Mouse (Mus musculus): ENCODE measurements around the gene Sorl1. TPM values are rescaled to one million over a fixed set of nuclear protein-coding genes. Genes with fewer than 3 reads are reported as not detected.
A peak's percentile ranks its signal among the peaks of the same experiment; 100 is the strongest.
"Not testable (repeated sequence)": the region's sequence is repeated elsewhere in the genome, so short reads cannot be mapped to it uniquely, and the experiment has no call there.

Gene Sorl1
- total RNA-seq, 1 experiment from 2014 or later: 10.0 TPM

GRCm38 (mm10) chr9:42062269-42062668 lies 61.8 kb downstream of the Sorl1 start:
- ATAC-seq (replicated peaks; ENCODE audit: low read depth, poor library complexity, severe bottlenecking): no peak

DNA sequence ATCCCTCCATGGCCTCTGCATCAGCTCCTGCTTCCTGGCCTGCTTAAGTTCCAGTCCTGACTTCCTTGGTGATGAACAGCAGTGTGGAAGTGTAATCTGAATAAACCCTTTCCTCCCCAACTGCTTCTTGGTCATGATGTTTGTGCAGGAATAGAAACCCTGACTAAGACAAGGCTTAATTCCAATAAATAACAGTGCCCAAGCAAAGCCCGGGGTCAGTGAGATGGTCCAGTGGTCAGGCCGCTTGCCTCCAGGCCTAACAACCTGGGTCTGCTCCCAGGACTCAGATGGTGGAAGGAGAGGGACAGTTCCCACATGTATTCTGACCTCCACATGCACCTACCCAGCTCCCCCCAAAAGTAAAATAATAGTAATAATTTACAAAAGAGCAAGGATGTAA lies 65.1 kb downstream of the Sorl1 start:
- ATAC-seq (replicated peaks; ENCODE audit: low read depth, poor library complexity, severe bottlenecking): not testable (repeated sequence)

DNA sequence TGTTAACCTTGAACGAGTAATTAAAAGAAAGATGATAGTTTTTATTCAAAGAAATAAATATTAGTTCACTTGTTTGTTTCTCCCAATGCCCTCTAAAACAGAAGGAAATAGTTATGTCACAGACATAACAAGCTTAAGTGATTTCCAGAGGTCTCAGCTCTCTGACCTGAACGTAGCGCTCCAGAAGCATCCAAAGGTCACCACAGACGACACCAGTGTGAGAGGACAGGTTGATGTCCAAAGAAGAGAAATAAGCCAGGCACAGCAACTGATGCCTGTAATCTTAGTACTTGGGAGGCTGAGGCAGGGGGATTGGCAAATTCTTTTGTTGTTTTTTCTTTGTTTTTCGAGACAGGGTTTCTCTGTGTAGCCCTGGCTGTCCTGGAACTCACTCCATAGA lies 67.5 kb downstream of the Sorl1 start:
- ATAC-seq (replicated peaks; ENCODE audit: low read depth, poor library complexity, severe bottlenecking): no peak

DNA sequence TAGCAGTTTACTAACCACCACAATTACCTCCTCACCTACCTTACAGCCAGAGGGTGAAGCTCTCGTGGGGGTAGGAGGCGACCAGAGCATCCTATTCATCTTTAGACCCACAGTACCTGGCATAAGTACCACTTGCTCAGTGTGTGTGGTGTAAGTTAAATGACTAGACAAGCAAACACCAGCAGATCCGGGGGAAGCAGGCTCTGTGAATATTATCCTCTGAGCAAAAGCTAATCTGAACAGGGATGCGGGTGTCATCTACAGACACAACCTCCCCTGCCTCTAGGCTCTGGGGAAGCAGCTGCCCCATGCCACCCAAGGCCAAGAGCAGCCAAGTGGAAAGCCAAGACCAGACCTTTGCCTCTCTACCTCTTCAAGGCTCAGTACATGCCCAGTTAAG lies 68.7 kb downstream of the Sorl1 start:
- no peak for ATAC-seq (replicated peaks; ENCODE audit: low read depth, poor library complexity, severe bottlenecking)

- no peak for ATAC-seq (replicated peaks; ENCODE audit: low read depth, poor library complexity, severe bottlenecking)
These were observed 69.5 kb downstream of the Sorl1 start for GRCm38 (mm10) chr9:42054339-42055272.

DNA sequence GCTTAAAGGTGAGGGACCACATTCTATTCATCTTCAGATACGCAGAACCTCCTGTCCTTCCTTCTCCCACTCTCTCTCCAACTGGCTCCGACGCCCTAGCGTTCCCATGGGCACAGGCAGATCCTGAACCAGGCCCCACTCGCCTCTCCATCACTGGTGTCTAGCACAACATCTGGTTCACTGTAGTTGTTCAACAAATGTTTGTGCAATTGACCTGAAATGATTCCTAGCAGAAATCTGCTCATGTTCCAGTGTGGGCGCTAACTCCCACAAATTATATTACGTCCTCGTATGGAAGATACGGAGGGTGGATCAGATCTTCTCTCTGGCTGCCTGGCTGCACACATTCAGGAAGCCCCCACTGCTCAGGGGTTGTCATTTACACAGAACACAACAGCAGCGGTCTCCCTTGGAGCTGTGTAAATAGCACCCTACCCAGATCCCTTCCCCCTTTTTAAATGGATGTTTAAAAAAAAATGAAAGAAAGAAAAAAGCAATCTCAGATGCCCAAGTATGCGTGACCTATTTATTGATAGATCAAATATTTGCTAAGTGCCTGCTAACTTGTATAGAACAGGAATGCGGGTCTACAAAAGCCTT lies 70.4 kb downstream of the Sorl1 start:
- ATAC-seq (replicated peaks; ENCODE audit: low read depth, poor library complexity, severe bottlenecking): no peak

GRCm38 (mm10) chr9:42052713-42053356 lies 71.3 kb downstream of the Sorl1 start:
- no peak for ATAC-seq (replicated peaks; ENCODE audit: low read depth, poor library complexity, severe bottlenecking)

GRCm38 (mm10) chr9:42048542-42048941 lies 75.6 kb downstream of the Sorl1 start:
- no peak for ATAC-seq (replicated peaks; ENCODE audit: low read depth, poor library complexity, severe bottlenecking)

DNA sequence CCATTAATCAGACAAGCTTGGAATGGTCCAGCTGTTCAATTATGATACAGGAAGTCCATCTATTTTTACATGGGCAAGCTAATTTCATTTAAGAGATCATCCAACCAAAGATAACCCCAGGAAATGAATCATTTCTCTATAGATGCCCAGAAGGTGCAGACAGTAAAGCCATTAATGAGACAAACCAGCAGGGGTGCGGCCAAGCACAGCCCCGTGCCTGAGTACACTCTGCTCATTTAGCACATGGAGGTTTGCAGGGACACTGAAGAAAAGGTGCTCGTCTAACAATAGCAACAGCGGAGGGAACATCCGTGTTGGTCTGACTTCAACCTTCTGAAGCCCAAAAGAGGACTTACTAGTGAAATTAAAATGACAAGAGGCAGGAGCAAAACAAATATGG lies 76.3 kb downstream of the Sorl1 start:
- ATAC-seq (replicated peaks; ENCODE audit: low read depth, poor library complexity, severe bottlenecking): no peak

DNA sequence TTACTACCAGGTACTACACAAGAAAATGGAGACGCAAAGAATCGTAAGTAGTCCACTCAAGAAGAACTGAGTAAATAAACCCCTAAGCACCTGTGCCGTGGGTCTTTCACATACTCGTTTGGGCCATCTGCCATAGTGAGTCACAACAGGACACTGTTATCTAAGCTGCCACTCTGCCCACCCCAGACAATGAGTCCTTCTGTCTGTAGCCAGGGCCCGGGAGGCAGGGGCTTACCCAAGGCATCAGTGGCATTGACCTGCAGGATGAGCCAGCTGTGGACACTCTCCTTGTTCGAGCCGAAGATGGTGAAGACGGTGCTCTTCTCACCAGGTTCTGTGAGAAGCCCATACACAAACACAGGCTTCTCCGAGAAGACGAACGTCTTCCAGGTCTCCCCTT lies 77.8 kb downstream of the Sorl1 start:
- no peak for ATAC-seq (replicated peaks; ENCODE audit: low read depth, poor library complexity, severe bottlenecking)

DNA sequence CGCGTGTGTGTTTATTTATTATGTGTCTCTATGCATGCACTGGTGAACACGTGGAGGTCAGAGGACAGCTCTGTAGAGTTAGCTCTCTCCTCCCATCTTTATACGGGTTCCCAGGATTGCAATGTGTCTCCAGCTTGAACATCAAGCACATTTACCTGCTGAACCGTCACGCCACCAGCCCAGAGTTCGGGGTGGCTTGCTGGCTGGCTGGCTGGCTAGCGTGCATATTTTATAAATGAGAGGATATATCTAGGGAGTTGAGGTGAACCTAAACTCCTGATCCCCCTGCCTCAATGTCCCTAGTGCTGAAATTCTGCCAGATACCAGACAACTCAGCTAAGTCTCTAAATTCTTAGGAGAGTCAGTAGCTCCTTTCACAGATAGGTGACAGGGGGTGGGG lies 79.4 kb downstream of the Sorl1 start:
- no peak for ATAC-seq (replicated peaks; ENCODE audit: low read depth, poor library complexity, severe bottlenecking)

GRCm38 (mm10) chr9:42043934-42044333 lies 80.2 kb downstream of the Sorl1 start:
- no peak for ATAC-seq (replicated peaks; ENCODE audit: low read depth, poor library complexity, severe bottlenecking)

- peak; percentile 63 for ATAC-seq (replicated peaks; ENCODE audit: low read depth, poor library complexity, severe bottlenecking)
These were observed 84.8 kb downstream of the Sorl1 start for GRCm38 (mm10) chr9:42039000-42039992.

GRCm38 (mm10) chr9:42036885-42037284 lies 87.2 kb downstream of the Sorl1 start:
- no peak for ATAC-seq (replicated peaks; ENCODE audit: low read depth, poor library complexity, severe bottlenecking)

- ATAC-seq (replicated peaks; ENCODE audit: low read depth, poor library complexity, severe bottlenecking): no peak
These were observed 88.1 kb downstream of the Sorl1 start for GRCm38 (mm10) chr9:42035995-42036394.

- ATAC-seq (replicated peaks; ENCODE audit: low read depth, poor library complexity, severe bottlenecking): no peak
These were observed 88.8 kb downstream of the Sorl1 start for GRCm38 (mm10) chr9:42035213-42035765.

GRCm38 (mm10) chr9:42034116-42034520 lies 90.0 kb downstream of the Sorl1 start:
- peak; percentile 53 for ATAC-seq (replicated peaks; ENCODE audit: low read depth, poor library complexity, severe bottlenecking)

DNA sequence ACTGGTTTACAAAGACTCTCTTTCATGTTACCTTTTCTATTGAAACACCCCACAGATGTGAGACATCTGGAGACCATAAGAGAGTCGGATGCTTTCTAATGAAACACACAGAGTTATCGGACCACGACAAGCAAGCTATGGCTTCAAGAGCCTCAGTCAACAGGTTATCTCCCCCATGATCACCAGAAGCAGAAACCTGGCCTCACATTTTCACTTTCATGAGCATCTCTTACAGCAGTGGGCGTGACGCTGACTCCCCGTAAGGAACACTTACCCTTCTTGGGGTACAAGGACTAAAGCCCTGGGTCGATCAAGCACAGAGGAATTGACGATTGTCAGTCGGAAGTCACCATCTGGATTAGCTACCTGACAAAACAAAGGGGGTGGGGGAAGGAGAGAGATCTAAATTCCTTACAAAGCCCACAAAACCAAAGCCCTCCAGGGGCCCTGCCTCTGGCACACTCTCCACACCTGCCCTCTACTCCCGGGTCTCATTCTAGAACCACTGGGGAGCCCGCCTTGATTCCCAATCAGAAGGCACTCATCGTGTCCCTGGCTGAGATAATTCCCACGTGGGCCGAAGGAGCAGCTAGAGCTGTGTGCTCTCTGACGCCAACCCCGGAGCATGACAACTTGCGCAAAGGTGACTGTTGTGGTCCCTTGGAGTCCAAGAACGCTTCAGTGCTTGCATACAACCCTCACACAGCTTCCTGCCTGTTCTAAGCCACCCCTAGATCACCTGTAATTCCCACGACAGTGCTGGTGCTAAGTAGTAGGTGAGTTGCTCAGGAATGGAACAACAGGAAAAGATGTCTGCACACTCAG lies 90.6 kb downstream of the Sorl1 start:
- no peak for ATAC-seq (replicated peaks; ENCODE audit: low read depth, poor library complexity, severe bottlenecking)

DNA sequence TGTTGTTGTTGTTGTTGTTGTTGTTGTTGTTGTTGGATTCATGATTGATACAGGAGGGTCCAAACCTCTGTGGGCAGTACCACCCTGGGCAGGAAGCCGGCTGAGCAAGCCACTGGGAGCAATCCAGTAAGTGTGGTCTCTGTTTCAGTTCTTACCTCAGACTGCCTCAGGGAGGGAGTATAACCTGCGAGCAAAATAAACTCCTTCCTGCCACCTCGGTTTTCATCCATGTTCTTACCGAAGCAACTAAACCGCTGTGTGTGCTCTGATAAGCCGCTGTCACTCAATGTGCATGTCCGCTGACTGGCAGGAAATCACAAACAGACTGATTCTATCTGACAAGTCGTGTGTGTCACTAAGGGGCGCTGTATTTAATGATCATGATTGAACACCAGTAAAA lies 91.7 kb downstream of the Sorl1 start:
- no peak for ATAC-seq (replicated peaks; ENCODE audit: low read depth, poor library complexity, severe bottlenecking)
